Mouse (Mus musculus): ENCODE results near the gene Smc3. TPM values are rescaled to one million over a fixed set of nuclear protein-coding genes. Genes with fewer than 3 reads are reported as not detected.

Smc3 gene
- polyA plus RNA-seq, 1 experiment from 2014 or later, result 45.0 TPM

GRCm38 (mm10) chr19:53660722-53661420 lies 60.7 kb downstream of the Smc3 start:
- no peak overlapping the region for H3K27ac ChIP-seq
- 0 out of 2 replicates have a peak, but pooled peaks cover 6% of the 10 kb centered on the region for H3K27me3 ChIP-seq
- no peak overlapping the region for H3K4me3 ChIP-seq (replicated peaks)
- no peaks in the 10 kb centered on the region for H3K9me3 ChIP-seq (replicated peaks)
- DNase-seq (no peak), ATAC-seq (ENCODE audit: low read depth) (no peak)
- H3K4me1 ChIP-seq (replicated peaks), result no peaks in the 10 kb centered on the region
- H3K36me3 ChIP-seq, result no peaks in the 10 kb centered on the region
- H3K9ac ChIP-seq, result no peak overlapping the region
- WGBS (ENCODE audit: insufficient replicate concordance), result 58% methylated on average over 9 of the region's 9 CpGs
- H3K4me2 ChIP-seq, result no peak overlapping the region

DNA sequence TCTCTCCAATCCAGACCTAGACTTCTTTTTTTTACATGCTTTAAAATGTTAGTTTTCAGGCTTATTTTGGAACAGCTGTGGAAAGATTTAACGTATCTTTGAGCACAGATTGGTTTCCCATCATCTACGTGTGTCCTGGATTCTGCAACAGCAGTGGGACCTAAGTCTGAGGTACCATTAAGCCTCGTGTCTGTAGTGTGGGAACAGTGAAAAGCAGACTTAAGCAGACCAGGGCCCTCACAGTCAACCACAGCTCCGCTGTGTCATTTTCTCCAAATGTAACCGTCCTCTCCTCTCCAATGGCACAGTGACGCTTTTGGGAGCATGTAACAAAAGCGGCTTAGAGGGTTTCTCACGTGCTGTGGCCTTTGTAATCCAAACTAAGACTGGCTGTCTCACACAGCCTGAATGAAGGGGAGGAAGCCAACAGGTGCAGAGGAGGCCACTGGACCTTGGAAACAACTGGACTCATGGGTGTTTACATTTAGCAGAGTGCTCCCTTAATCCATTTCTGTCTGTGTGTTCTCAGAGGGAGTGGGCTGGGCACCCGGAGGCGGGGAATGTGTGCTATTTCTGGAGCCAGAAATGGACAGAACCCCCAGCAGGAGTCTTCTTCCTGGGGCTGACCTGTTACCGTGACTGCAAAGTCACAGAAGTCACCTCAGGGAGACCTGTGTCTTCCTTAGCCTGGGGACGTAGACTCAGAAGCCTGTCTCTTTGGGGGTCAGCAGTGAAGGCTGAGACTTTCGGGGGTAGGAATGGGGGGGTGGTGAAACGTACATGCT lies 61.9 kb downstream of the Smc3 start:
- no peak overlapping the region for H3K27ac ChIP-seq
- H3K9ac ChIP-seq, result no peak overlapping the region

GRCm38 (mm10) chr19:53664831-53665230 lies 64.6 kb downstream of the Smc3 start:
- H3K4me1 ChIP-seq (replicated peaks), result no peaks in the 10 kb centered on the region
- H3K36me3 ChIP-seq, result no peaks in the 10 kb centered on the region
- H3K9me3 ChIP-seq (replicated peaks), result no peaks in the 10 kb centered on the region
- no peak overlapping the region for H3K4me2 ChIP-seq
- ATAC-seq (ENCODE audit: low read depth) (no peak), DNase-seq (no peak)
- H3K9ac ChIP-seq, result no peak overlapping the region
- 0 out of 2 replicates have a peak, but pooled peaks cover 4% of the 10 kb centered on the region for H3K27me3 ChIP-seq
- H3K27ac ChIP-seq, result no peak overlapping the region
- H3K4me3 ChIP-seq (replicated peaks), result no peak overlapping the region
- WGBS (ENCODE audit: insufficient replicate concordance), result 82% methylated on average over 9 of the region's 9 CpGs

More for the DNA sequence above, 61.9 kb downstream of the Smc3 start:
- no peak for ATAC-seq (ENCODE audit: low read depth)
- WGBS (ENCODE audit: insufficient replicate concordance), result 55% methylated on average over 14 of the region's 14 CpGs
- no peaks in the 10 kb centered on the region for H3K4me1 ChIP-seq (replicated peaks)
- H3K27me3 ChIP-seq, result 0 out of 2 replicates have a peak, but pooled peaks cover 6% of the 10 kb centered on the region
- no peaks in the 10 kb centered on the region for H3K36me3 ChIP-seq
- no peak overlapping the region for H3K4me3 ChIP-seq (replicated peaks)
- no peaks in the 10 kb centered on the region for H3K9me3 ChIP-seq (replicated peaks)
- H3K4me2 ChIP-seq, result no peak overlapping the region
- DNase-seq, result no peak

- no peaks in the 10 kb centered on the region for H3K9me3 ChIP-seq (replicated peaks)
- no peaks in the 10 kb centered on the region for H3K4me1 ChIP-seq (replicated peaks)
- no peak overlapping the region for H3K27ac ChIP-seq
- WGBS (ENCODE audit: insufficient replicate concordance), result 63% methylated on average over 4 of the region's 4 CpGs
- H3K4me3 ChIP-seq (replicated peaks), result no peak overlapping the region
- no peak for ATAC-seq (ENCODE audit: low read depth)
- no peak overlapping the region for H3K4me2 ChIP-seq
- no peak overlapping the region for H3K9ac ChIP-seq
- peaks cover 8% of the 10 kb centered on the region; the same call in 1 of the 2 replicates for H3K27me3 ChIP-seq
- no peaks in the 10 kb centered on the region for H3K36me3 ChIP-seq
- no peak for DNase-seq
Observed at GRCm38 (mm10) chr19:53665391-53665790, 65.2 kb downstream of the Smc3 start.

DNA sequence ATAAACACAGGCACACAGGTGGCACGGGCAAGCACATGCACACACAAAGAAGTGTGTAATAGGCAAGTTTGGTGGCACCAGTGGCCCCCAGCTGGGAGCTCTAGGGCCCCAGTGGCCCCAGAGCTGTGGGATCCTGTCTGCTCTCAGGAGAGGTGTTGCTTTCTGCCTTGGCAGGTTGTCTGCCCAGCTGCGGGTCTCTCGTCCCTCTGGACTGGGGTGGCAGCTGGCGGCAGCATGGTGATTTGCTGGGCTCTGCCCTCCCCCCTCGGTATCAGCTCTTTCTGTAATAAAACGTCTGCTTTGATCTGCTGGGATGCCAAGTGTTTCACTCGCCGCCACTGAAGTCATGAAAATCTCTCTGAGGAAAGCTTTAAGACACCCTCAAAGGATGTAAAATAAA lies 66.5 kb downstream of the Smc3 start:
- no peak overlapping the region for H3K27ac ChIP-seq
- DNase-seq (no peak), ATAC-seq (ENCODE audit: low read depth) (no peak)
- WGBS (ENCODE audit: insufficient replicate concordance), result 43% methylated on average over 8 of the region's 8 CpGs
- H3K9me3 ChIP-seq (replicated peaks), result no peaks in the 10 kb centered on the region
- no peak overlapping the region for H3K4me2 ChIP-seq
- no peak overlapping the region for H3K4me3 ChIP-seq (replicated peaks)
- H3K4me1 ChIP-seq (replicated peaks), result no peaks in the 10 kb centered on the region
- H3K27me3 ChIP-seq, result peaks cover 21% of the 10 kb centered on the region
- no peaks in the 10 kb centered on the region for H3K36me3 ChIP-seq
- H3K9ac ChIP-seq, result no peak overlapping the region

- WGBS (ENCODE audit: insufficient replicate concordance), result 64% methylated on average over 7 of the region's 7 CpGs
- no peak overlapping the region for H3K4me2 ChIP-seq
- no peak overlapping the region for H3K4me3 ChIP-seq (replicated peaks)
- no peaks in the 10 kb centered on the region for H3K4me1 ChIP-seq (replicated peaks)
- H3K27ac ChIP-seq, result no peak overlapping the region
- no peak for DNase-seq
- no peak overlapping the region for H3K9ac ChIP-seq
- no peaks in the 10 kb centered on the region for H3K9me3 ChIP-seq (replicated peaks)
- H3K36me3 ChIP-seq, result no peaks in the 10 kb centered on the region
- no peak for ATAC-seq (ENCODE audit: low read depth)
- H3K27me3 ChIP-seq, result peaks cover 37% of the 10 kb centered on the region
Observed at GRCm38 (mm10) chr19:53668821-53669220, 68.6 kb downstream of the Smc3 start.

DNA sequence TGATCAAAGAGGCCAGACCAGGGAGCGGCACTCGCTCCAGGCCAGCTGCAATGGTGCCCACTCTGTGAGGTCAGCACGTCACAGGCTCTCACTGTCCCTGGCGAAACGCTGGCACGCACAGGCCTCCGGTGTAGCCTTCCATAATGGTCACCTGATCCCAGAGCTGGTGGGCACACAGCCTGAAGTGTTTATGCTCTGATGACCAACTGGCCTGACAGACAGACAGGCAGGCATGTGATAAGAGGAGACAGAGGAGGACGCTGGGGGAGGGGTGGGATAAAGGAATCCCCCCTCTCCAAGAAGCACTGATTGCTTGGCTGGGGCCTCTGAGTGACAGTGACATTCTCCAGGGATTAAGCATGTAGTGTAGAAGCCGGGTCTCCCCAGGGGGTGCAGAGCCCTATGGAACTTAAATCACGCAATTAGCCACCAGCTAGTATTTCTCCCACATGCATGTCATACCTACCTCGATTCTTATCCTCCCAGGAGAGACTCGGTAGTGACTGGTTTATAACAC lies 70.5 kb downstream of the Smc3 start:
- Histone ChIP-seq H3K9ac (no peak overlapping the region), H3K9me3 (replicated peaks) (no peaks in the 10 kb centered on the region), H3K36me3 (no peaks in the 10 kb centered on the region), H3K4me3 (replicated peaks) (no peak overlapping the region), H3K27me3 (peaks cover 56% of the 10 kb centered on the region), H3K4me2 (no peak overlapping the region), H3K27ac (no peak overlapping the region), H3K4me1 (replicated peaks) (no peaks in the 10 kb centered on the region)
- no peak for ATAC-seq (ENCODE audit: low read depth)
- 51% methylated on average over 12 of the region's 12 CpGs for WGBS (ENCODE audit: insufficient replicate concordance)
- DNase-seq, result no peak

DNA sequence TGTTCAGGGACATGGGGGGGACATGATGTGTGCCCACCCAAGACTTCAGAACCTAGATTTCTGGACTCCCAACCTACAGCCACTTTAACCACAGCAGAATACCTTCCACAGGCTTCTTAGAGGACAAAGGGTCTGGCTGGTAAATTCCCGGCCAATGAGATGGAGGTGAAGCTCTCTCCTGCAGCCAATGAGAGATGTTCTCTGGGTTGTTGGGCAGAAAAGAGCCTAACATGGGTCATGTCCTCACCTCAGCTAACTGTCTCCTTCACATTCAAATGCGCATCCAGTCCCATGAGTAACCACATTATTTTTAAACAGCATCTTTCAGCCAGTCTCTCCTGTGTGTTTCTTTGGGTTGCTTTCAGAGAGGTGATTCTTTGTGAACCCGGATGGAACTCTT lies 71.2 kb downstream of the Smc3 start:
- Histone ChIP-seq H3K9me3 (replicated peaks) (no peaks in the 10 kb centered on the region), H3K27me3 (peaks cover 63% of the 10 kb centered on the region), H3K4me2 (no peak overlapping the region), H3K4me3 (replicated peaks) (no peak overlapping the region), H3K36me3 (no peaks in the 10 kb centered on the region), H3K9ac (no peak overlapping the region), H3K27ac (no peak overlapping the region), H3K4me1 (replicated peaks) (peaks cover 4% of the 10 kb centered on the region; the same call in 1 of the 2 replicates)
- WGBS (ENCODE audit: insufficient replicate concordance), result 50% methylated on average over 3 of the region's 3 CpGs
- ATAC-seq (ENCODE audit: low read depth) (no peak), DNase-seq (no peak)

- Histone ChIP-seq H3K4me3 (replicated peaks) (no peak overlapping the region), H3K4me1 (replicated peaks) (peaks cover 11% of the 10 kb centered on the region; the same call in 1 of the 2 replicates), H3K9me3 (replicated peaks) (no peaks in the 10 kb centered on the region), H3K27me3 (peaks cover 91% of the 10 kb centered on the region), H3K4me2 (no peak overlapping the region), H3K27ac (no peak overlapping the region), H3K36me3 (no peaks in the 10 kb centered on the region), H3K9ac (no peak overlapping the region)
- DNase-seq (no peak), ATAC-seq (ENCODE audit: low read depth) (no peak)
- WGBS (ENCODE audit: insufficient replicate concordance), result 16% methylated on average over 9 of the region's 9 CpGs
Observed at GRCm38 (mm10) chr19:53674131-53674925, 74.1 kb downstream of the Smc3 start.

DNA sequence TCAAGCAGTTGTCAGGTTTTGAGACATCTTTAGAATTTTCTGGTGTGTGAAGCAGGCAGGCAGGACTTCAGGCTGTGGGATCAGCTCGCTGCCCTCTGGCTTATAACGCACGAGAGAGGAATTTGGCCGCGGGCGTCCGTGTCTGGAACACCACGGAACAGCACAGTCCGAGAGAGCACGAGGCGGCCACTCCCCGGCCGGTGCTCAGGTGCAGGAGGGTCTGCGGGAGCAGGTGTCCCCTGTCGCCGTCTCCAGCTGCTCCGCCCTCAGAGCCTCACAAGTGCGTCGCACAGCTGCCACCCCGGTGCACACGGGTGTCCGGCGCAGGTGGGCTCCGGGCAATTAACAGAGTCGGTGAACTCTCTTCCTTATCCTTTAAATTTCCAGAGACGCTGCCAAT lies 76.0 kb downstream of the Smc3 start:
- Histone ChIP-seq H3K9me3 (replicated peaks) (no peaks in the 10 kb centered on the region), H3K27ac (no peak overlapping the region), H3K9ac (no peak overlapping the region), H3K36me3 (no peaks in the 10 kb centered on the region), H3K4me1 (replicated peaks) (peaks cover 11% of the 10 kb centered on the region; the same call in 1 of the 2 replicates), H3K27me3 (peaks cover 87% of the 10 kb centered on the region), H3K4me3 (replicated peaks) (peak overlapping the region; percentile 57), H3K4me2 (peak overlapping the region; percentile 74)
- DNase-seq (no peak), ATAC-seq (ENCODE audit: low read depth) (no peak)
- 2% methylated on average over 26 of the region's 26 CpGs for WGBS (ENCODE audit: insufficient replicate concordance)
